Mouse (Mus musculus): ENCODE measurements around the gene Cbln3.

Cbln3 gene

DNA sequence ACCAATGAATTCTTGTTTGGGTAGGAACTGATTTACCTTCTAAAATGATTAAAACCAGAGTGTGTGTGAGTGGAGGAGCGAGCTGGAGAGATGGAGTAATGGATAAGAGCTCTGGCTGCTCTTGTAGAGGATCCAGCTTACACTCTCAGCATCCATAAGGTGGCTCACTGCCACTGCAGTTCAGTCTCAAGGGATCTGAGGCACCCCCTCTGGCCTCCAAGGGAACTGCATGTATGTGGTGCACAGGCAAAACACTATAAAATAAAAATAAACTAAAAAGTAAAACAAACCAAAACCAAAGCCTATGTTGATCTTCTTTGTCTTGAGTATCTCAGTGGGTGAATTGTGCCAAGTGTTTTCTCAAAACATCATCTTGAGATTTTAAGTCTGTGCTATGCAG is 4.6 kb downstream of the Cbln3 start:
- peak; percentile 58 for DNase-seq (ENCODE audit: extremely low spot score)

DNA sequence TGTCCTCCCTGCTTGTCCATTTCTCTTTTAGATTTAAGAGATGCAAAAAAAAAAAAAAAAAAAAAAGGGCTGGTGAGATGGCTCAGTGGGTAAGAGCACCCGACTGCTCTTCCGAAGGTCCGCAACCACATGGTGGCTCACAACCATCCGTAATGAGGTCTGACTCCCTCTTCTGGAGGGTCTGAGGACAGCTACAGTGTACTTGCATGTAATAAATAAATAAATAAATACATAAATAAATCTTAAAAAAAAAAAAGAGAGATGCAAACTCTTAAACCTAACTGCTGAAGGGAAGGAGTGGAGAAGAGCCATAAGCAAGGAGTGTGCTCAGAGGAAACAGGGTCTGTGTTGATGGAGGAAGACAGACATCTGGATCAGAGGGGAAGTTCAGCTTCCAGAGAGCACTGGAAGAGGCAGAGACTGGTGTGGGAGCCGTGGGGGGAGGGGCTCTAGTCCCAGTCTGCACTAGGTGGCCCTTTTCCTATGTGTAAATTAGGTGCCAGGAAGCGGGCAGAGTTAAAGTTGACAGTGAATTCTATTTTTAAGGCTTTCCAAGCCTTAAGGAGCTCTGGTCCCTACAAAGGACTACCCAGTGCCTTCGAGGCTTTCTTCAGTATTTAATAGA is 5.8 kb downstream of the Cbln3 start:
- no peak for DNase-seq (ENCODE audit: extremely low spot score)

DNA sequence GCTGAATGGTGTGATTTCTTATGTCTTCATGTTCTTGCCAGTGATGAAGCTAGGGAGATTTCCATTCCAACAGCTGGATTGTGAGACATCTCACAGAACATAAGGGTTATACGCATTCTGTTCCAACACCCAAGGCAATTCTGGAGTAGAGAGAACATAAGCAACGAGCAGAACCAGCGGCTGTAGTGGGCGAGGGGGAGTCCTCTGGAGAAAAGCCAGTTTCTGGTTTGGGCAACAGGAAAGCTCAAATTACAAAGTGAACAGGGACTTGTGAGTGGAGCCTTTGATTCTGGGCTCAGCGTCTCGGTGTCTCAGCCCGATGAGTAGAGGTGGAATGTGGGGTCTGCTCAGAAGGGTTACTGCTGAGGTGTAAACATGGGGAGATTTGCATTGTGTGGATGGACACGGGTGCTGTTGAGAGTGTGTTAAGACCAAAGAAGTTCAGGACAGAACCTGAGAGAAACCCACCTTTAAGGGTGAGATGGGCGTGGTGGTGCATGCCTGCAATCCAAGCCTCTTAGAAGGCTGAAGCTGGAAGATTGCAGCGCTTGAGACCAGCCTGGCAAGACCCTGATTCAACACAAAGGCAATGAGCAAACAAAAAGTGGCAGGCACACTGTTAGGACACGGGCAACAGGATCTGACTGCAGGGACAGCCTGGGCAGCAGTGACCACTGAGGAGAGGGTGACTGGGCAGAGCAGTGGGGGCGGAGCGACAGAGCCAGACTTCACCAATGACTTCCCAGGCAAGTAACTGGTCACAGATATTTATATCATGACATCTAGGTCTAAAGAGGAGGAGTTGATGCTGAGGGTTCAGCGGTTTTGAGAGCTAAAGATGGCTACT is 6.5 kb downstream of the Cbln3 start:
- DNase-seq (ENCODE audit: extremely low spot score): peak; percentile 57

DNA sequence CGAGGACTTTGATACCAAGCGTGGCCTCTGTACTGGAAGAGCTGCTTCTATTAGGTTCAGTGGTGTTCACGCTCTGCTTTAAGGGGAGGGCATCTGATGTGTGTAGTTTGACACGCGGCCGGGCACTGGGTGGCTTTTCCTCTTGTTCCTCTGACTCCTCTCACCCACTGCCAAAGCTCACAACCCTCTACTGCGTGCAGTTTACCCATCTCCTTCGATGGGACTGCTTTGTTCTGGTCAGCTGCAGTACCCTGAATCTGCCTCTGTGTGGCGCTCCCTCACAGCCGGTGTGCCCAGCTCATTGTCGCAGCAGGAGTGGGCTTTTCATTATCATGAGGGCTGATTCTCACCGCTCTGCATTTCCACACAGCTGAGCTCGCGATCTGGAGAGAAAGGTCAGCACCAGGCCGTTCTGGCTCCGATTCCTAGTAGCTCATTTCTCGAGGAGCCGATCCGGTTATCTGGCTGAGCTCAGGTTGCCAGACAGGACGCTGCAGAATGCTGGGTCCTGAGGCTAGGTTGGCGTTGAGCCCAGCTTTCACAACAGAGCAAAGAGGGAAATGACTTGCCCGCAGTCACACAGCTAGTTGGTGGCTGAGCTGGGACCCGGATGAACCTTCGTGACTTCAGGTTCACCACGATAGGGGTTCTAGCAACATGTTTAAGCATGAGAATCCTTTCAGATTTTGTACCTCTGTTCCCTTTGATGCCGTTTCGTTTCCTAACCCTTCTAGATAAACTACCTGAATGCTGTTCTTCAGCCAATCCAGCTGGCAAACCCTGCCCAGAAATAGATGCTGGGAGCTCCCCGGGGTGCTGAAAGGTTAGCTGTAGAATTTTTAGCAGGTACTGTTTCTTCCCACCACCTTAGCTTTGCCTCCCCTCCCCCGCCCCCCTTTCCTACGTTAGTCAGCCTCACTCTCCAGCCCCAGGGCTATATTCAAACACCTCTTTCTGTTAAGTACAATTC is 10.2 kb downstream of the Cbln3 start:
- DNase-seq (ENCODE audit: extremely low spot score): peak; percentile 88

DNA sequence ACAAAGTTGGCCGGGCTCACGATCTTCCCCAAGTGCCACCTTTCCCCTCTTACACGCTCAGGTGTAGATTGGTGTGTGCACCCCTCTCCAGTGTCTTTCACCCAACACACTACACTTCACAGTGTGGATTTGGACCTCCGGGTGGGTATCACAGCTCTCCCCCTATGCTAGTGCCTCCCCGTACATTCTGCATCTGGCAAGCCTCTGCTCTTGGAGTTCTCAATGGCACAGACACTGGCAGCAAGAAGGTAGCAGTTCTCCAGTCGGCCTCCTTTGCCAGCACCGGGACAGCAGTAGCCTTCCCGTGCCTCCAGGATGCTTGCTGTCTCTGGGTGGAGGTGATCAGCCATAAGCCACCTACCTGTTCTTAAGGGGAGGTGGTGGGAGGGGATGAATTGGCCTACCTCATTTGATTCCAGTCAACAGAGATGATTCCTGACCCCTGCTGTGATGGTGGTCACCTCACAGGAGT is 10.9 kb downstream of the Cbln3 start:
- no peak for DNase-seq (ENCODE audit: extremely low spot score)

DNA sequence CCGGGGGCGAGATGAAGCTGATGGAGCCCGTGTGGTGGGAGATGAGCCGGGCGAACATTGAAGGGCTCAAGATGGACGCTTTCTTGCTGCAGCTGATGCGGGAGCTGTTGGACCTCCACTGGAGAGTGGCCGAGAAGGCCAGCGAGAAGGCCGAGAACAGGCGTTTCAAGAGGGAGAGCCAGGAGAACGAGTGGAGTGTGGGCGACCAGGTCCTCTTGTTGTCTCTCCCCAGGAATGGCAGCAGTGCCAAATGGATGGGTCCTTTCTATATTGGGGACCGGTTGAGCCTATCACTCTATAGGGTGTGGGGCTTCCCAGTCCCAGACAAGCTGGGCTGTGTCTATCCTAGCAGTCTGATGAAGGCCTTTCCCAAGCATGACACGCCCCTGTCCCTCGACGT is 11.6 kb downstream of the Cbln3 start:
- DNase-seq (ENCODE audit: extremely low spot score): no peak

DNA sequence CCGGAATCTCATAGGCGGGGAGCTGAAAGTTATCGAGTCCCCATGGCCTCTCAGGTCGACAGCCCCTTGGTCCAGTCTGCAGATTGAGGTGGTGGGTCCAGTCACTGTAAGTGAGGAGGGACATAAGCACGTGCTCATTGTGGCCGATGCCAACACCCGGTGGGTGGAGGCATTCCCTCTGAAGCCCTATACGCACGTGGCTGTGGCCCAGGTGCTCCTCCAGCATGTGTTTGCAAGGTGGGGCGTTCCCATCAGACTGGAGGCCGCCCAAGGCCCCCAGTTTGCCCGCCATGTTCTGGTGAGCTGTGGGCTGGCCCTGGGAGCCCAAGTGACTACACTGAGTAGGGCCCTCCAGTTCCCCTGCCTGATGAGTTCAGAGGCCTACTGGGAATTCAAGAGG is 12.2 kb downstream of the Cbln3 start:
- DNase-seq (ENCODE audit: extremely low spot score): no peak

DNA sequence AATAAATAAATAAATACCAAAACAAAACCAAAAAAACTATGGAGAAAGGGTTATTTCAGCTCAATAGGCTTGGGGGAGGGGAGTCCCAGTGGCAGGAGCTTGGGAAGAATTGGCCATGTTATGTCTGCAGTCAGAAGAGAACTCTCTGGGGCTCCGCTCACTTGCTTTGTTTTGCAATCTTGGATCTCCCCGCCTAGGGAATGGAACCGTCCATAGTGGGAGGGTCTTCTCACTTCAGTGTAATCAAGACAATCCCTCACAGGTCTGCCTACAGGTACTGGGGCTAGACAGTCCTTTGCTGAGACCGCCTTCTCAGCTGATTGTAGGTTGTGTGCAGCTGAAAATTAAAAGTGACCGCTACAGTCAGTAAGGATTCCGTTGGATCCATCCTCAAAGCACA is 14.7 kb downstream of the Cbln3 start:
- no peak for DNase-seq (ENCODE audit: extremely low spot score)

DNA sequence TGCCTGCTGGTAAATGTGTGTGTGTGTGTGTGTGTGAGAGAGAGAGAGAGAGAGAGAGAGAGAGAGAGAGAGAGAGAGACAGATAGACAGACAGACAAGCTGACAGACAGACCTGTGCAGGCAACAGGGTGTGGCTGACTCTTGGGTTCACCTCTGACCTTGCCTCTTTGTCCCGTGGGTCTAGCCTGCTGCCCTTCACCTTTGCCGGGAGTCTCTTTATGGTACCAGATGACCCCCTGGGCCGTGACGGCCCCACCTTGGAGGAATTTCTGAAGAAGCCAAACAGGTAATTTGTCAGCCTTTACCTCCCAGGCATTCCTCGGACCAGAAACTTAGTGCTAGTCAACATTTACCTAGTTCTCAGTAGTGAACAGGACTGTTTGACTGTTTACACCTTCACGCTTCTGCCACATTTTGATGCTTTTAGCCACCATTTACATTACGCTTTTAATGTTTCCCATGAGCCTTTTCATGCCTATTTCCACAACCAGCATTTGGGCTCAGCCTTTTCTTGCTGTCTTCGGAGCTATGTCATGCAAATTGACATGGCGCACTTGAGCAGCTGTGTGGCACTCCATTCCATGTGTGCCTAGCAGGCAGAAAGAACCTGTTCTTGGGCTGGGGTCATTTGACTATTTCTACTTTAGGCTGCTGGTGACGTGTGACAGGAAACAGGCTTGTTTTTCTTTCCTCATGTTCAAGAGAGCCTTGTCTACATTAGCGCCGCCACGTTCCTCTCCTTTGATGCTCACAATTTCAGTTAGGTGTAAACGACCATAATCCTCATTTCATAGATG is 15.8 kb downstream of the Cbln3 start:
- no peak for DNase-seq (ENCODE audit: extremely low spot score)

DNA sequence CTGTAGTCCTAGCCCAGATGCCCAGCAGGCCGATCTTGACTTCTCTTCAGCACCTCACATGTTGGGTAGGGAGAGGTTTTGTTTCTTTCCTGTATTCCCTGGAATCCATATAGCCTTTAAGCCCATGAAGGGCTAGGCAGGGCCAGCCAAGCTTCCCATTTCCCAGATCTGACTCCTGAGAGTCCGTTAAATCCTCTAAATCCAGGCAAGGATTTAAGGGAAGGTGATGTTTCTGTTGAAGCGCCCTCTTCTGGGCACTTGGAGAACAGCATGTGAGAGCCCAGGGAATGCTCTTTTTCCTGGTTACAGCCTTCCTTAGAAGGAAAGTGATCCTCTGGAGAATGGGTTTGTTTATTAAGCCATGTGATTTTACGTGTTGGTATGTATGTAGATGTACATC is 17.2 kb downstream of the Cbln3 start:
- peak; percentile 67 for DNase-seq (ENCODE audit: extremely low spot score)

DNA sequence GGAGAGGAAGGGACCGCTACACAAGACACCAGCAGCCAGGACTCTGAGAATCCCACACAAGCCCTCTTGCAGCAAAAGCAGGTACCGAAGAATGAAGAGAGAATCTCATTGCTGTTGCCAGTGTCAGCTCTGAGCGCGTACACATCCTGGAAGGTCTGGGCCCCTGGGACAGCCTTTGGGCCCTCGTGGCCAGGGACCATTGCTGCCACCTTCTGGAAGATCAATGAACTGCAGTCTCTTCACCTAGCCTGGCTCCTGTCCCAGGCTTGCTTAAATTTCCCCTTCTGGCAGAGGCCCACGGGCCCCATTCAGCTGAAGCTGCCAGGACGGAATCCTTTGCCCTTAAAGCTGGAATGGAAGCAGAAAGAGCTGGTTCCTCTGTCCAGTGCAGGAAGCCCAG is 20.4 kb downstream of the Cbln3 start:
- peak; percentile 71 for DNase-seq (ENCODE audit: extremely low spot score)

DNA sequence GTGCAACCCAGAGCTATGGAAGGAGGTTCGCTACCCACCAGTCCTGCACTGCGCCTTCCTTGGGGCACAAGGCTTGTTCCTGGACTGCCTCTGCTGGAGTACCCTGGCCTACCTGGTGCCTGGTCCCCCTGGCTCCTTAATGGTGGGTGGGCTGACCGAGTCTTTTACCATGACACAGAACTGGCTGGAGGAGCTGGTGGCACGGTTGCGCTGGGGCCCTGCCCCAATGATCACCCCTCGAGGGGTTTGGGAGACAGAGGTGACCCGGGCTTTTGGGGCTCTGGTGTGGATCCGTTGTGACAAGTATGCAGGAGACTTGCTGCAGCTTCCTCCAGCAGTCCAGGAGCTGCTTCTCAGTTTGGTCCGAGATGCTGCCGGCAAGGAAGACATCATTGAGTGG is 21.2 kb downstream of the Cbln3 start:
- no peak for DNase-seq (ENCODE audit: extremely low spot score)

DNA sequence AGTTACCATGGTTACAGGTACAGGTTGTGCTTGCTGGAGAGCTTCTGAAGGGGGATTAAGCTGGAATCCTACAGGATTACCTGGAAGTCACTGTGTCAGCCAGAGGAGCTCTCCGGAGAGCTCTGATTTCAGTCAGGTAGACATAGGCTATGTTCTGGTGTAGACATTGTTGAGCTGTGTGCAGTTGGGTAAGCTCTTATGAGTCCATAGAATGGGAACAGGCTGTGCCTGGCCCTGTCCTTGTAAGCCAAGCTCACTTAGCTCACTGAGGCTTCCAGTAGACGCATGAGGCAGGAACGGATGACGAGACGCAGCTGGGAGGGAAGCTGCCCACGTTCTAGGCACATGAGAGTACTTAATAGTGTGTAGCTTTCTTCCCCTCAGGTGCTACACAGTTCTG is 22.0 kb downstream of the Cbln3 start:
- no peak for DNase-seq (ENCODE audit: extremely low spot score)

DNA sequence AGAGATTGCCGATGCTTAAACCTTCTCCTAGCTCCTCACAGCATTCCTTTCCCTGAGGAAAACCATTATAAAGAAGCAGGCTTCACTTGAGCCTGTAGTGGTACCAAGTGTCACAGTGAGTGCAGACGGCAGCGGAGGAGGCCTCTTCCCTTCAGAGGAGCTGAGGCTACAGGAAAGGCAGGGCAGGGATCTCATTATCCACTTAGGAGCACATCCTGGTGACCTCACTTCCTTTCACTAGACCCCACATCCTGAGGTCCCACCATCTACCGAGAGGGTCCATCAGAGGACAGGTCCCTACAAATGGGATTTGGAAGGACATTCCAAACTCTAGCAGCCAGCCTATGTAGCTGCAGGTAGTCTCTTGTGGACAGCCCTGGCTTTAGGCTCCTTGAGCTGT is 26.6 kb downstream of the Cbln3 start:
- no peak for DNase-seq (ENCODE audit: extremely low spot score)

DNA sequence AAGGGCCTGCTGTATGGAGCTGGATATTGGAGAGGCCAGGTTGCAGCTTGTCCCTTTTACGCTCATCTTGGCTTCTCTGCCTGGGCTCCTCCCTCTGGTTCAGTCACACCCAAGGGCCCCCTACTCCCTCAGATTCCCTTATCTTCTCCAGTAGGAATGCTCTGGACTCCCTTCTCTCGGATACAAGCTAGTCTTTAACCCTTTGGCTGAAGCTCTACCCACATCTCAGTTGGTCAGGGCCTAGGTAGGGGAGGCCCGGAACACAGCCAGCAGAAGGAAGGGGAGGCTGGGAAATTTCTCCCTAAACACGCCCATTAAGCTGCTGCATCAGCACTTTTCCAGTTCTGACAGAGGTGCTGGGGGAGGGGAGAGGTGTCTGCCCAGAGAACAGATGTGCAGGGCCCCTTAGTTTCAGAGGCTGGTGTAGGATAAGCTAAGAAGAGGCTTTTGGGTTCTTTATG is 29.1 kb downstream of the Cbln3 start:
- peak; percentile 69 for DNase-seq (ENCODE audit: extremely low spot score)

DNA sequence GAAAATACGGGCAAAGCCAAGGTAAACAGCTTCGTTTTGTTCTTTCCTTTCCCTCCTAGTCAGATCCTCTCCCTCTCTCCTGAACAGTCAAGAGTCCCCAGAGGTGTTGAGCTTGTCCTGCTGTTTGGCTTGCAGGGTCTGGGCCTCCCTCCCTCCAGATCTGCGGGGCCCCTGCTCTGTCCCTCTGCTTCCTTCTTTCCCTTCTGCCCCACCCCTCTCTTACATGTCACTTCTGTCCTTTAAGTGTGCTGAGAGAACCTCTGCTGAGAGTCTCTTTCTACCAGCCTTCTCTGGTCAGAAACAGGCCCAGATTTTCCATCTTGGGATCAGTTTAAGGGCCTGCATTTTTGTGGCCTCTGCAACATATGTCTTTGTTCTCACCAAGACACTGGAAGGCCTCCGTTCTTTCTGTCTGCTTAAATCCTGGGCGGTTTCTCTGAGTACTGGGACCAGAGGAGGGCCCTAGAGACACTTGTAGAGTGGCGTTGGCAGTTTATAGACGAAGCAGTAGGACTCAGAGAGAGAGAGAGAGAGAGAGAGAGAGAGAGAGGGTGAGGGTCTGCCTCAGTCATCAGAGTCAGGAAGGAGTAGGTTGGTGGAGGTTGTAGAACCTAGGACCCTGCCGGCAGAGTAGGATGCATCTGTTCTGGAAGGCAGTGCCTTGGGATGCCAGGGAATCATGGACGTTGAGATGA is 29.6 kb downstream of the Cbln3 start:
- DNase-seq (ENCODE audit: extremely low spot score): no peak

DNA sequence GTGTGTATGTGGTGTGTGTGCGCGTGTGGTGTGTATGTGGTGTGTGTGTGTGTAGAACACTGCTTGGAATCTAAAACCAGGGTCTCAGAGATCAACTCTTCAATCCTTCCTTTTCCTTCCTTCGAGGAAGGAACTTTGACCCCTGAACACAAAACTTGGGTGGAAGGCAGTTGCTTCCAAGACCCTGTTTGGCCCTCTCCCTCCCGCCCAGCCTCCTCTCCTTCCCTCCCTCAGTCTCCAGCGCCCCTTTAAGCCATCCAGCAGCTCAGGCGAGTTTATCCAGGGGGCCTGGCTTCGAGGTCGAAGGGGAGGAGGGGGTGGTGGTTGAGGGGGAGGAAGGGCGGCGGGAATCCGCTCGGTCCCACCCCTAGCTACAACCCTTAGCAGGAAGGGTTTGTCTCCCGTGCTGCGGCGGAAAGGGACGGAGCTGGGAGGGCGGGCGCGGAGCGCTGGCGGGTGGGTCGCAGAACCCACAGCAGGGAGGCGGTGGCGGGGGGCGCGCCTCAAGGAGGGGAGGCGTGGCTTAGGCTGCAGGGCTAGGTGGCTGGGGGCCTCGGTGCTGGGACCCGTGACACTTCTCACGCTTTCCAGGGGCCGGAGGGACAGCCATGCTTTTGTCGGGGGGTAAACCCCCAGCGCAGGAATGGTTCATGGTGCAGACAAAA is 30.4 kb downstream of the Cbln3 start, which contains the start of gene Nynrin:
Nynrin (plus strand) TSS at position 390 of the 665 bp plus-strand sequence.
- DNase-seq (ENCODE audit: extremely low spot score): peak; percentile 91

DNA sequence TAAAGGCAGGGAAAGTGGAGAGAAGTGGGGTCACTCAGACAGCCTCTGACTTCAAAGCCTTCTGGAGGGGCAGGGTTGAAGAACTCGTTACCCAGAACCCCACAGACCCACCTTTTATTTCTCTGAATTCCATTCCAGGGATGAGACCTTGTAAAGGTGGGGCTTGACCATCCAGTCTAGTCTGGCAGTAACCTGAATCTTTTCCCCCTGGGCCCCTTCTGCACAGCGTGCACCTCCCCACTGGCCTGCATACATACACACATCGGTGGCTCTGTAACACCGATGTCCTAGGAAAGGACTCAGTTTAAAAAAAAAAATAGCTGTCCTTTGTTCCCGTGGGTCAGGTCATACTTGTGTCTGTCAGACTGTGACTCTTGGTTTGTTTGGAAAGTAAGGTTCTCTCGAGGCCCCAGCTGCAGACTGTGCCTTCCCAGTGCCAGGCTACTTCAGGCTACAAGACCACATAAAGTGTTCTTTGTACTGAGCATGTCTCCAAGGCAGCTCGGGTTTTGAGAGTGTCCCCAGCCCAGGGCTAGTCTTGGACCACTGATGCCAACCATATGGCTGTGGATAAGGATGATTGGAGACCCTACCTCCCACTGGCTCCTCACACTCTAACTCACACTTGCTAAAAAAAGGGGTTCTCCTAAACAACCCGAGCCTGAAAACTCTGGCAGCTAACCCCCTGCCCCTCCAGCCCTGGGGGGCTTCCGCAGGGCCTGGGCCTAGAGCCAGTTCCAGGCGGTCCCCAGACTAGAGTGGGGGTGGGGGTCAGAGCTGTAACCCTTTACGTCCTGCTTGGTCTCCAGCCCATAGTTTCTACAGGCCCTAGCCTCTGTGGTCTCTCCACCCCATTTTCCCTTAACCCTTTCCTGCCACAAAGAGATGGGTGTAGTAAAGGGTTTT is 31.3 kb downstream of the Cbln3 start:
- DNase-seq (ENCODE audit: extremely low spot score): peak; percentile 82

DNA sequence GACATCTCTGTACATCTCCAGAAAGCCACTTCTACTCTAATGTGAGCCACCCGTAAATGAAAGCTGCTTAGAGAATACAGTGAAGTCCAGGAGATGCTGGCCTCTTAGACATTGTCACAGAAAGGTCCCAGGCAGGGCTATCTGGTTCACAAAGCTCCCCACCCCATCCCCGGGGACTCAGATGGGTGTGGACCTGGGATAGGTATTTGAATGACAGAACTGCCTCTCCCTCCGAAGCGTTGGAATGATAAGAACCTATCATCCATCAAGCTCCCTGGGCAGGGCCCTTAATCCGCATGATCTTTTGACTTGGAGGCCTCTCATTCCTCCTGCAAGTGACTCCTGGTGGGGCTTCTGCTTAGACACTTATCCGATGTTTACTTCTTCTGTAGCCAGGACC is 33.3 kb downstream of the Cbln3 start:
- DNase-seq (ENCODE audit: extremely low spot score): no peak

All from embryo, embryonic 9.5 days (tissue).